Mouse (Mus musculus) heart, adult 8-10 months (tissue): ENCODE measurements around the gene Magi2. TPM values are rescaled to one million over a fixed set of nuclear protein-coding genes. Genes with fewer than 3 reads are reported as not detected.
"Not testable (repeated sequence)": the region's sequence is repeated elsewhere in the genome, so short reads cannot be mapped to it uniquely, and the experiment has no call there.

ENCODE experiments used
- DNase-seq: peaks from one replicate; pipeline ENCODE4 v3.0.0; 2022; ENCODE audit warnings: low spot score
- total RNA-seq, 4 experiments: library from RNA; stranded (reverse); gene quantifications; 2 replicates each; pipeline ENCODE4 v1.2.4; 2022

The Magi2 gene
- total RNA-seq, 4 experiments from 2014 or later = 9.1 to 11.6 (median 9.6) TPM

DNA sequence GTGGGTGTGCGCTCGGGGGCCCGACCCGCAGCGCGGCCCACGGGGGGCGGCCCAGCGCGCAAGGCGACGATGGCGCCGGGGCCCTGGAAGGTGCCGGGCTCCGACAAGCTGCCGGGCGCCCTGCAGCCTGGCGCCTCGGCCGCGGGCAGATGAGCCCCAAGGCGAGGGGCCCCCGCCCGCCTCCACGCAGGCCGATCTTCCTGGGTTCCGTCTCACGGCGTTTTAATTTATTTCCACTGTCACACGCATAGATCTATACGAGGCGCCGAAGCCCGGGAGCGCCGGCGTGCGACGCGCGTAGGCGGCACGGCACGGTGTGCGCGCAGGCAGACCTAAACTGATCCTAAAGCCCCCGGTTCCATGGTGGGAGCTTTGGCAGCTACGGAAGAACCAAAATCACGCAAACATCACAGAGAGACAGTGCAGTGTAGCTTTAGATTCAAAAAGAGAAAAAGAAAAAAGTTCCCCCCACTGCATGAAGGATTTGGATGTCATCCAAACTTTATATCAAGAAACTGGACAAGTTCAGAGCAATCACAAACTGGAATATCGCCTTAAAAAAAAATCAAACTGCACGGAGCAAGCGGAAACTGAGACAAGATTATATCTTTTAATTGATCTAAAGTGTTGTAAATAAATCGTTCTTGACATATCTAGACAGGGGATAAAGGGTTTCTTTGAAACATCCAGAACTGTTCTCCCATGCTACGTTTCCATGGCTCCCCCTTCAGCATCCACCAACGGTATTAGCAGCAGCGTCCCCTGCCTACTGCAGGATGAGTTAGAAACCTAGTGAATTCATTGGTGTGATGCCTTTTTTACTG lies 1475.9 kb downstream of the Magi2 start:
- peak; percentile 17 for DNase-seq

DNA sequence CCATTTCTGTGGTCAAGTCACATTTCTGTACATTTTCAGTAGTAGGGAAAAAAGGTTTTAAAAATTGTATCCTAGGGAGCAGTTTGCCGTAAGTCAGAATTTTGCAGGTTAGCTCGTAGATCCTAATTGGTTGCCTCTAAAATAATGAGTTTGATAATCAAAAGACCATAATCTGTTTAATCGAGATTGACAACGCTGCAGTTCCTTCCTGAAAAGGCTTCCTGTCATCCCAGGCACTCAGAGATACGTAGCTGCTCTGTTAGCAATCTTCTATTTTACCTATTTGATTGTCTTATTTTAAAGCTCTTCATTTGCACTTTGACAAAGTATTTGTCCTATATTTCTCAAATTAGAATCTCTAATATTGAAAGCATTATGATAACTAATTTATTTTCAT lies 1476.5 kb downstream of the Magi2 start:
- no peak for DNase-seq

DNA sequence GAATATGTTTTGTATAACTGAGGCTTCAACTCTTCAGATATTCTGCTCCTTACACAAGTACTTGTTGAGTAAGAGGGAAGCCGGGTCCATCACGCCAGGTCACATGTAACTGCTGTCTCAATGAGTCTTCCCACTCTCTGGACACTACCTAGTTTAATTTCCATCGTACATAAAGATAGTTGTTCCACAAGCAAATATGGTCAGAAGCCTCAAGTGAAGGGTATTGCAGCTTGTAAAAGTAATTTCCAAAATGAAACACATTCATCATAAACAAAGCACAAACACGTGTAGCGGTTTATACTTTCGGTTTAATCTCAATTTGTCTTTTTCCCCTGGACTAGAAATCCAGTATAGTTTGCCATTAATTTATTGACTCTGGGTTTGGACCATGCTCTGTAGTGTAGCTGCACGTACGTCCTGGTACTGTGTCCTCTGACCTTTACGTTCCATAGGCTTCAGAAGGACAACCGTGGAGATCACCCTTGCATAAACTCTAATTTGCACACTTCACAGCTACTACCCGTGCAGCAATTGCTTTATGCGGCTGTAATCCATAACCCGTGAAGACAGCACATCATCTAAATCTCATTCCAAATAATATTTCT lies 1477.2 kb downstream of the Magi2 start:
- DNase-seq = no peak

DNA sequence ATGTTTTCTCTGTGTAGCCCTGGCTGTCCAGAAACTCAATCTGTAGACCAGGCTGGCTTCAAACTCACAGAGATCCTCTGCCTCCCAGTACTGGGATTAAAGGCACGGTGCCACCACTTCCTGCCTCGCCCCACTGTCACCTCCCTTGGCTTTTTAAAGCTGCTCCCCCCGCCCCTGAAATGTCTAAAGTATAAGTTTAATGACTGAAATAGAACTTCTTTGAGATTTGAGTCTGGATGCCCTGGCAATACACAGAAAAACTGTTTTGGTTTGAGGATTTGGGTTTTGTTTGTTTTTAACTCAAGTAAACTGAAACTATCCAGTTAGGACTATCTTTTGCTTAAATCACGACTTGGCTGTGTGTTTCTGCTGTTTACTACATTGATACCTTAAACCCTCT lies 1478.0 kb downstream of the Magi2 start:
- DNase-seq = no peak

DNA sequence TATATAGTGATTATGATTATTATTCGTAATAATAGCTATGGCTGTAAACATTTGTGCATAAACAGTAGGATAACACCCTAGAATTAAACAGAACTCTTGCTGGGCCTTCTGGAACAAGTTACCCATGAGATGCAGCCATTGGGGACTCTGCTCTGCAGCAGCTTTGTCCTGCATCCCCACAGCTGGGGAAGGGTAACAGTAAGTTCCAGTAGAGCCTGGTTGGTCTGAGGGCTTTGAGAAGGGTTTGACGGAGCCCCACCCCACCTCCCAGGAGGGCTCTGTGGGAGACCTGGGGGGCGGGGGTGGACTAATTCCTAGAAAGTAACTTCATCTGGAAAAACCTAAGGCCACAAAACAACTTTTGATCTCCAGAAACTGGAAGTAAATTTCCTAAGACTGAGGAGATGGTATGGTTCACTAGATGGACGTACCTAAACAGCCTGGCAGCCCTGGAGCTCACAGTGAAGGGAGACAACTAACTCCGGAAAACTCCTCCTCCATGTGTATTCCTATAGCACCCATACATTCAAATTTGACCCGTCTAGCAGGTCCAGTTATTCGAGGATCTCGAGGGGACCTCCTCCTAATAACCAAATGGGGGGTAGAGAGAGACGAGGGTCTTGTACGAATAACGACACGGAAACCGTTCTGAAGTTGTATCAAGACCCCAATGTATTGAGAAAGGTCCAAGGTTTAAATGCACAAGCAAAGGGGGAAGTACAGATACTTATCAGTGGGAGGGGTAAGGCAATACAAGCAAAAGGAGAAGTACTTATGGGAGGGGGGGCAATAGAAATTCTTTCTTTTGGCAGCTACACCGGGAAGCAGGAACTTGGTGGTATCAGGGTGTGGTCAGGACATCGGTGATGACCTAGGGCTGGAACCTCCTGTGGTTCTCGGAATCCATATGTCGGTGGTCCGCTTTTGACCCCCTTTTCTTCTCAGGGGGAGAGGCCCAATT lies 1479.8 kb downstream of the Magi2 start:
- not testable (repeated sequence) for DNase-seq

DNA sequence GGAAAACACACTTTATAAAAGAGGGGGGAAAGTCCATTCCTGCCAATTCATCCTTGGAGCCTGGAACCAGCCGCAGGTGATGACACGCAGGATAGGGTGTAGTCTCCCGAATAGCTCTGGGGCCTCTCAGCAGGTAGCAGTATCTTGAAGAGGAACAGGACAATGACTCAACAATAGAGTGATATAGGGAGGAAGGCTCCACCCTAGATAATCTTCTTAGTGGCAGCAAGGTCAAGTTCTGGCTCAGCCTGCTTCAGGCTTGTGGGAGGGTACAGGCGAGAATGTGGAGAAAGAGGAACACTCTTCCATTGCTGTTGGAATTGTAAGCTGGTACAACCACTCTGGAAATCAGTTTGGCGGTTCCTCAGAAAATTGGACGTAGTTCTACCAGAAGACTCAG lies 1484.0 kb downstream of the Magi2 start:
- DNase-seq = not testable (repeated sequence)

DNA sequence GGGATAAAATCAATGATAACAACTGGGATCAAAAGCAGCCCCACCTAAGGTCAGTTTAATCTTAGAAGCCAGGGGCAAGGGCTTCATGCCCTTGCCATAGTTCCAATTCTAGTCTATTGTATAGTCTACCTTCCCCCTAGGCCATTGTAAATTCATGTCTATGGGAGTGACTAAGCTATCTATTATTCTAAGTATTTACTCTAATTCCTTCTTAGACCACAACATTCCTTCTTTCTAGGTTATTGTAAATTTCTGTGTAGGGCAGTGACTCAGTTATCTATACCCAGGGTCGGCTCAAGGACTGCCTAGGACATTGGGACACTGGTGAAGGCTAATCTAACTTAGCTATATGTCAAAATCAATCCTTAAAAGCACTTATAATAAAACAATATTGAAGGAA lies 1487.8 kb downstream of the Magi2 start:
- not testable (repeated sequence) for DNase-seq

DNA sequence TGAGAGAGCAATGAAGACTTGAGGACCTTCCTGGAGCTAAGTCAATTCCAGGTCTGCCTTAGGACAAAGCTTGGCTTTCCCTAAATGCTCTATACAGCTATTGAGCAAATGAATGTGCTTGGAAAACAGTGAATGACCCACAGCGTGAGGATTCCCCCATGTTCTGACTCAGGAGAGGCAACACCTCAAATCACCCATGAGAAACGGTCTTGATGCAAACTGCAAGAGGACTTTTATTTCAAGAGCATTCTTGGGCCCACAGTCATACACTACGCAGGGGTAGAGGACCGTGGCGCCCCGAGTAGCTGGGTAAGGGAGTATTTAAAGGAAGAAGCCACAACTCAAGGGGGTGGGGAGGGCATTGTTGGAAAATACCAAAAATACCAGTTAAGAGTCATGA lies 1489.1 kb downstream of the Magi2 start:
- not testable (repeated sequence) for DNase-seq

DNA sequence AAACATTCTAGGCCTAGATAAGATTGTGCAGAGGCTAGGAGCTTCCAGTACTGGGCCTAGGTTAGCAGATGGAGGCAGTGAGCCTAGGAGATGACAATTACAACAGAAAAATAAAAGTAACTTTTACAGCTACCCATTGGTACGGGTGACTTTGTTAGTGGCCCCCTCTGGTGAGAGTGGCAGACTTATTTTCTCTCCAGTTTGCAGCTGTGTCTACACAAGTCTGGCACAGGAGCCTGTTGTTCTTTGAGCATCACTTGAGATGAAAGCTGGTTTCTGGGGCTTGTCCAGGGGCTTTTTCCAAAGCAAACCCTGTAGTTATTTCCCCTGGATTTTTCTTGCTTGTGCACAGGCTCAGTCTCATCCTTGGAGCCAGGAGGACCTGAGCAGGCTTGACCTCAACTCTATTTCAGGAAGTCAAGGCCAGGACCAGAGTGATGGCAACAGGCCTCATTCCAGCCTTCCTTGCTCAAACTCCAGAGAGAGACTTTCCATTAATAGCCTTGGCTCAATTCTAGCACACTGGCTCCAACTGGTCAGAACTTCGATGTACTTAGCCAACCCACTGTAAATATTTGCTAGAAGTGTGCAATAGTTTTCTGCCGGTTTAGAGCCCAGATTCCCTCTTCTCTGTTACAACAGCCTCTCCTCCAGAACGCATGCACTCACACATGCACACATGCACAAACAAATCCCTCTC lies 1493.5 kb downstream of the Magi2 start:
- peak; percentile 59 for DNase-seq

DNA sequence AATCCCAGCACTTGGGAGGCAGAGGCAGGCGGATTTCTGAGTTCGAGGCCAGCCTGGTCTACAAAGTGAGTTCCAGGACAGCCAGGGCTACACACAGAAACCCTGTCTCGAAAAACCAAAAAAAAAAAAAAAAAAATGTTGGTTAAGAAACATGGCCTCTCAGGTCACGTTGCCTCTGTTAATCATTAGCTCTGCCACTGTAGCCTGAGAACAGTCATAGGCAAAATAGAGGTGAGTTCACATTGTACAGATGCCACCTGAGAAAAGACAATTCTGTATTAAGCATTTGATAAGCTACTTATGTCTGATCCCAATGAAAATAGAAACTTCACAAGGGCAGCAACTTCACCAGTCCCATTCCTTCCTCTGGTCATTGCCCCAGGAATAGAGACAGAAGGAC lies 1496.4 kb downstream of the Magi2 start:
- DNase-seq = not testable (repeated sequence)

DNA sequence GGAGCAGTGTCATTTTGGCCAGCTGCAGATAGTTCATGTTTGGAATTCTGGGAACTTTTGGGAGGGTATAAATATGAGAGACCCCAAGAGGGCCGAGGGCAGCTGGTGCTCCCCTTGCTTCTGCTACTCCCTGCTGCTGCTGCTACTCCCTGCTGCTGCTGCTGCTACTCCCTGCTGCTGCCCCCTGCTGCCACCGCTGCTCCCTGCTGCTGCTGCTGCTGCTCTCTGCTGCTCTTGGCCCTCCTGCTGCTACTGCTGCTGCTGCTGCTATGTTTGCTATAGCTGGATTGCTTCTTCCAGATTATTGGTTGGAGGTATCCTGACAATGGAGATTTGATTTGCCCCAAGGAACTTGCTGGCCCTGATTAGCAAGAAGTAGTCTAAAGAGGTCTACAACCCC lies 1512.0 kb downstream of the Magi2 start:
- no peak for DNase-seq

DNA sequence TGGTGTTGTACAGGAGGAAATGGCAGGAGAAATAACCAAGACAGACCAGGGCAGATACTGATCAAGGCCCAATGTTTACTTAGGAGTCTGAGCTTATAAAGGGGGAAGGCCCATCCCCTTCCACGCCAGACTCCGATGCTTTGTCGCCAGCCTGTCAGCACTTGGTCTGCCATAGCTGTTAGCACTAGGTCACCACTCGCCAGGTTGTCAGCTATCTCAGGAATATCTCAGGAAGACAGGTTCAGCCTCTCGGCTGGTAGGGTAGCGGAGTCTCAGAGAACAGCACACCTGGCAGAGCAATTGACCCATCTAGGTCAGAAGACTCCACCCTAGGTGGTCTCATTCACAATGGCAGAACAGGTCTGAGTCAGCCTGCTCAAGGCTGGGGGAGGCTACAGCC lies 1514.4 kb downstream of the Magi2 start:
- DNase-seq = no peak

DNA sequence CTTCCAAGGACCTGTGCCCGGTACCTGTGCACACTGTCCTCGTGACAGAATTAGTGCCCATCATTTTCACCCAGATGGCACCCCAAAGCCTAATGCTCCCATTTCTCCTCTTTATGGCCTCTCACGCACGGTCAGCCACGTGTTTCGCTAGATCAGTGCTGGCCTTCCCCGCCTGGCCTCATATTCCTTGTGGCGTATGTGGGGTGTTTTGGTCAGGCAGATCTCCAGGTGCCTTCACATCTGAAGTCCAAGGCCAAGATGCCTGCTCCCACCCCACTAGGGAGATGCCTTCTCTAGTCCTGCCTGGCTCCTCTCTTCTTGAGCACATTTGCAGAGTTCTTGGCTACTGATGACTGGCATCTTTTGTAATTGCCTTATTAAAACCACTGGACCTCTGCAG lies 1515.1 kb downstream of the Magi2 start:
- no peak for DNase-seq

DNA sequence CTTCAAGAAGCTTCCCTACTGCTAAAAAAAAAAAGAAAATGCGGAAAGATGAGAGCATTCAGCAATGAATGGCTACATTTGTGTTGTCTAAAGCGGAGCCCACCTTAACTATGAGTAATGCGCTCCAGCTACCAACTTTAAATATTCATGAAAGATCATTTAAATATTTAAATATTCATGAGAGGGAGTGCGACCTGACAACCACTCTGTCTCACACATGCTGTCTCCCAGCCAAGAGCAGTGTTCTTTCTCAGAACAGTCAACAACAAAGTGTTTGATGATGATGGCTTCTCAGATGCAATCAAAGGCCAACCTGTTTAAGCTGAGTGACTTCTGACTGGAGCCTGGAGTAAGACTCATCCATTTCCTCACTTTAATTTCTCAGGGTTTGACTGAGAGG lies 1521.3 kb downstream of the Magi2 start:
- DNase-seq = no peak

DNA sequence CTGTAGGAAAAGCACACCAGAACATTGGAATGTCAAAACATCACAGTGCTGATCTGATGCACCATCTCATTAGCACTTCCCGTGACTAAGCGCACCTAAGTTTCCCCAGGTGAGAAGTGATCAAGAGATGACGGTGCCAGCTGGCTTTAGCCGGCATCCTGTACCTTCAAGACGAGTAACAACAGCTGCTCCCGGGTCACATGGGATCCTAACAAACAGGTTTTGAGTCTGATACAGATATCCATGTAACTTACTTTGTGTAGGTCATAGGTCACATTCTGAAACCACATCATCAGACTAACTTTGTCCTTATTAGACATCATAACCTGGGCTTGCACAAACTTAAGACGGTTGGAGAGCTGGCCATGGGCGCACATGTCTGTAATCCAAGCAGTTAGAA lies 1522.0 kb downstream of the Magi2 start:
- no peak for DNase-seq

DNA sequence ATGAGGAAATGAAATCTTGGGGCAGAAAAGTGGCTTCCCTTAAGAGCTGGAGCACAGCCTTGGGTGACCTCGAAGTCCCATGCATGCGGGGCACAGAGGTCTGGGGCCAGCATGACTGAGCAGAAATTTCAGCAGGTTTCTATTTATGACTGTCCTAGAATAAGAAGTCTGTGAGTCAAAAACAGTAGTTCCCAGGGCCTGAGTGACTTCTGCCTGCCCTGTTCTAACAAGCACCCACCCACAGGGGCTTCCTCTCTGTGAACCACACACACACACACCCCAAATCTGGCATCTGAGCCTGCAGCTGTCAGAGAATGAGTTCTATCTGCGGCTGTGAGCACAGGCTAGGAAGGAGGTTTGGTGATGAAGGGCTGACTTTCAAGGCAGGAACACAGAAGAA lies 1522.7 kb downstream of the Magi2 start:
- DNase-seq = no peak

DNA sequence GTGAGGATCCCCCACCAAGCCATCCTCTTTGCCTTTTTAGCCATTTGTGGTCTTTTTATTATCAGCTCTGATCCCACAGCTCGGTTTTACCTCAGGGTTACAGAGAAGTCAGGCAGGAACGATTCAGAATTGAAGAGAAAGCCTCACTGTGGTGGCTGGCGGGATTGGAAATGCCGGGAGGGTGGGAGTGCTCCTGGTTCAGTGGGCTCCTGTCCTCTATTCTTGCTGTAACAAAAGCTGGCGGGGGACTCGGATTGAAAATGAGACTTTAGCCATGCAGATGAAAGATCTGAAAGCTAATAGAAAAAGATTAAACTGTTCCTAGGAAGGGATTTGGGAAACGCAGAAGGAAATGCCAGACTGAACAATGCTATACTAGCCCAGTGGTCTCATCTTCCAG lies 1524.2 kb downstream of the Magi2 start:
- no peak for DNase-seq

DNA sequence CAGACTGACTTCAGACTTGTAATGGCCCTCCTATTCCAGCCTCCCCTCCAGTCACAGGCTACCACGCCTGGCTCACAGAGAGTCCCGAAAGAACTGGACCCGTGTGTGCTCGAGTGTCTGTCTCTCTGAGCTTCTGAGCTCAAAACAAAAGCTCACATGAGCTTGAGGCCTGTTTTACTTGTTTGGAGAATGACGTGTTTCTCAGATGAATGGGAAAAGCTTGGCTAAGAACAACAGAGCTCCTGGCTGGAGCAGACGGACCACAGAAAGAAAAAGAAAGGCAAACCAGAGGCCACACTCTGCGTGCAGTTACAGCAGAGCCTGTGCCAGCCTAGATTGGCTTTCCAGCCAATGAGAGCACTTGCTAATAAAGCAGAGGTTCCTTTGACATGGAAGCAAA lies 1524.9 kb downstream of the Magi2 start:
- DNase-seq = peak; percentile 4

DNA sequence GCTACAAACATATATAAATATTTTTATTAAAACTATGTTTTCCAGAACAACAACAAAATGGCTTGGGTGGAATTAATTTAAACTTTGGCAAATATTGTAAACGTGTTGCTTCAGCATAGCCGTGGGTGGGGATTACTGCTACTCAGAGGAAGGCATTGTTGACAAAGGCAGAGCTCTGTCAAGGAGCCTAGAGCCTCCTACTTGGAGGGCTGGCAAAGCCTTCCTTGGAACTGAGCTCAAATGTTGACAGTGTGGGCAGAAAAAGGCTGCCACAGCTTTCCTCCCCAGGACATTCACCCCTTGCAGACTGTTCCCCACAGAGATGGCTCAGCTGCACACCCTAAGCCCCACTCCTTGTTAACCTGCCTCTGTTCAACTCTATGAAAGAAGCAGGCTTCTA lies 1526.3 kb downstream of the Magi2 start:
- no peak for DNase-seq

DNA sequence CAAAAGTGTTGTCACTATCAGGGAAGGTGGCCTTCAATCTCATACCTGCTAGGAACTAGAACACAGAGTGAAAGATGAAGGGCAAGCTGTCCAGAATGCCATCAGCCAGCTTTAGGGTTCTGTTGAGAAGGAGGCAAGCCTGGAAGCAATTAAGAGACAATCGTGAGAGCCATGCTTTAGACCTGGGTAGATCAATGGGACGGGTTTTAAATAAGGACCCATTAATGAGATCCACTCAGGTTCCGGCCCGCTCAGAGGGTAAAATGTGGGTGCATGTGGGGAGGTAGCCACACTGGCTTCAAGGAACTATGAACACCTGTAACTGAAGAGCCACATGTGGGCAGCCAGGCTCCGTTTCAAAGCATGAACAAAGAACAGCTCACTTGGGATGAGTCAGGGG lies 1527.1 kb downstream of the Magi2 start:
- no peak for DNase-seq
